Mouse (Mus musculus): ENCODE results near the gene Abhd14b. TPM values are rescaled to one million over a fixed set of nuclear protein-coding genes. Genes with fewer than 3 reads are reported as not detected.

Gene Abhd14b
- polyA plus RNA-seq, 1 experiment from 2014 or later: 15.3 TPM

DNA sequence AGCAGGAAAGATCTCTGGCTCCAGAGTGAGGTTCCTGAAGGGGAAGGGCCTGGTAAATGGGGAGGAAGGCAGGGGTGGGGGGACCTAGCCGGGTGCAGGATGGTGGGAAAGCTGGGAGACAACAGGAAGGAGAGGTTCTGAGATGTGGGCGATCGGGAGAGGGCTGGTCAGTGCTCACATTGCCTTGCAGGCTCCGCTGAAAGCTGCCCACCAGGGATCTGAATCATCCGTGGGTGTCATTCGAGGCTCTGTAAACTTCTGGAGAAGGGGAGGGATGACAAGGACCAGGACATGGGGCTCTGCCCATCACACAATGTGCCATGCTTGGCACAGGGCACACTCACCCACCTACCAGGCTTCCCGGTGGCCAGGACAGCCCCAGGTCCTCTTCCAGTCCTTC lies 13.9 kb upstream of the Abhd14b start:
- H3K27me3 ChIP-seq: no peaks in the 10 kb centered on the region
- no peak overlapping the region for H3K4me2 ChIP-seq
- peaks cover 25% of the 10 kb centered on the region for H3K4me1 ChIP-seq
- no peaks in the 10 kb centered on the region for H3K9me3 ChIP-seq
- H3K27ac ChIP-seq: no peak overlapping the region
- no peak for ATAC-seq (ENCODE audit: borderline replicate concordance, extremely low read depth, low FRiP score, low TSS enrichment)
- H3K4me3 ChIP-seq: no peak overlapping the region
- 54% methylated on average over 7 of the region's 7 CpGs for WGBS
- H3K36me3 ChIP-seq: peaks cover 28% of the 10 kb centered on the region
- no peak overlapping the region for H3K9ac ChIP-seq

DNA sequence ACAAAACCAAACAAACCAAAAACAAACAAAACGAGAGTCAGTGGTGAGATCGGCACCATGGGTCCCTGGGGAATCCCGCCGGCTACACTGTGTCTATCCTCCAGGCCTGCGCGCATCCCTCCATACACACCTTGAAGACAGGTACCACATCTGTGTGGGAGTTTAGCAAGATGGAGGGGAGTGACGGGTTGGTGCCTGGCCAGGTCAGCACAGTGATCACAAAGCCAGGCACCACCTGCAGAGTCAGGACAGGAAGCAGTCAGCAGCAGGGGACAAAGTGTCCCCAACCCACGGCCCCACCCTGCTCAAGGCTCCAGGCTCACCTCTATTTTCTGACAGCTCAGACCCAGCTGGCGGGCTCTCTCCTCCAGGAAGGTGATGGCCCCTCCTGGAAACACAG lies 10.7 kb upstream of the Abhd14b start:
- Histone ChIP-seq H3K4me2 (no peak overlapping the region), H3K36me3 (peaks cover 19% of the 10 kb centered on the region), H3K9ac (no peak overlapping the region), H3K27me3 (no peaks in the 10 kb centered on the region), H3K4me1 (peaks cover 23% of the 10 kb centered on the region), H3K4me3 (no peak overlapping the region), H3K27ac (no peak overlapping the region), H3K9me3 (no peaks in the 10 kb centered on the region)
- no peak for ATAC-seq (ENCODE audit: borderline replicate concordance, extremely low read depth, low FRiP score, low TSS enrichment)
- 77% methylated on average over 9 of the region's 9 CpGs for WGBS

DNA sequence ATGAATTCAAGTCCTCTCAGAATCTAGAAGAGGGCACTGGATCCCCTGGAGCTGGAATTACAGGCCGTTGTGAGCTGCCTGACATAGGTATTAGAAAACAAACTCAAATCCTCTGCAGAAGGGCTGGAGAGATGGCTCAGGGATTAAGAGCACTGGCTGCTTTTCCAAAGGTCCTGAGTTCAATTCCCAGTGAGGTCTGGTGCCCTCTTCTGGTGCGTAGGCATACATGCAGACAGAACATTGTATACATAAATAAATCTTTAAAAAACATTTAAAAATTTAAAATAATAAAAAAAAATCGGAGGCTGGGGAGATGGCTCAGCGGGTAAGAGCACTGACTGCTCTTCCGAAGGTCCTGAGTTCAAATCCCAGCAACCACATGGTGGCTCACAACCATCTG lies 4.6 kb upstream of the Abhd14b start:
- H3K27ac ChIP-seq: no peak overlapping the region
- H3K27me3 ChIP-seq: no peaks in the 10 kb centered on the region
- no peak overlapping the region for H3K4me2 ChIP-seq
- 81% methylated on average over 5 of the region's 5 CpGs for WGBS
- no peak for ATAC-seq (ENCODE audit: borderline replicate concordance, extremely low read depth, low FRiP score, low TSS enrichment)
- H3K4me3 ChIP-seq: no peak overlapping the region
- H3K36me3 ChIP-seq: no peaks in the 10 kb centered on the region
- H3K4me1 ChIP-seq: peaks cover 26% of the 10 kb centered on the region
- no peaks in the 10 kb centered on the region for H3K9me3 ChIP-seq
- no peak overlapping the region for H3K9ac ChIP-seq

DNA sequence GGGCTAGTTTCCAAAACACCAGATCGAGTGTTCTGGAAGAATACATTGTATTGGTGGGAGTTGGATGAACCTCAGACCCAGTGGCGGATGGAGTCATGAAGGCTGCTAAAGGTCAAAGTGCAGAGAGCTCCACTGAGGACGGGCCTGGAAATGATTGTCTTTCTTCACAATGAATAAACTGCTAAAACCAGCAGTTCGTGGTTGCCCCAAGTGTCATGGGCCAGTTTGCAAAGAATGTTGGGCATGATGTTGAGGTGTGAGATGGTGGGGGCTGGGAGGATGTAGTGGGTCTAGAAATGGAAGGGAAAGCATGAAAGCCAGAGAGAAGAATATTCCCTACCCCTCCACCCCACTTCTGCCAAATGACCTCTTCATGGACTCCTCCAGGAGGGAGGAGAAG lies 2.4 kb upstream of the Abhd14b start:
- Histone ChIP-seq H3K9me3 (no peaks in the 10 kb centered on the region), H3K4me3 (no peak overlapping the region), H3K4me1 (peaks cover 33% of the 10 kb centered on the region), H3K9ac (no peak overlapping the region), H3K4me2 (no peak overlapping the region), H3K27me3 (no peaks in the 10 kb centered on the region), H3K36me3 (no peaks in the 10 kb centered on the region), H3K27ac (no peak overlapping the region)
- WGBS: 69% methylated on average over 4 of the region's 4 CpGs
- no peak for ATAC-seq (ENCODE audit: borderline replicate concordance, extremely low read depth, low FRiP score, low TSS enrichment)

DNA sequence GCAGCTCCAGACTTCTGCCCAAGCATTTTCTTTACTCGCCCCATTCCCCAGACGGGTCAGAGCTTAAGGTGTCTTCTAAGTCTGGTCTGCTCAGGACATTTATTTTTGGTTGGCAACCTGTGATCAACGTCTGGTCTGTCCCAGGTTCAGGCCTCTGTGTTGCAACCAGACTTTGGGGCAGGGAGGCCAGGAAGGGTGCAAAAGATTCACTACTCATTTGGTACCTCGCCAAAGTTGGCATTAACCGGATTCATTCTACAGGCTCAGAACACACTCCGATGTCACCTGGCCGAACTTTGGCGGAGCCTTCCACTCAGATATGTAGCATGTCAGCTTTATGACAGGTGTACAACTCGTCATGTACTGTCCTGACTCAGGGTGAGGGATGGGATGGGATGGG lies 692 bp downstream of the Abhd14b start:
- peak overlapping the region; percentile 56; the same call in 1 of the 2 replicates for H3K9ac ChIP-seq
- peaks cover 58% of the 10 kb centered on the region for H3K4me1 ChIP-seq
- H3K36me3 ChIP-seq: no peaks in the 10 kb centered on the region
- H3K4me2 ChIP-seq: peak overlapping the region; percentile 79
- peak overlapping the region; percentile 58 for H3K27ac ChIP-seq
- H3K4me3 ChIP-seq: peak overlapping the region; percentile 51
- no peaks in the 10 kb centered on the region for H3K9me3 ChIP-seq
- H3K27me3 ChIP-seq: no peaks in the 10 kb centered on the region
- peak; percentile 15; the same call in 1 of the 2 replicates for ATAC-seq (ENCODE audit: borderline replicate concordance, extremely low read depth, low FRiP score, low TSS enrichment)
- 34% methylated on average over 9 of the region's 9 CpGs for WGBS

DNA sequence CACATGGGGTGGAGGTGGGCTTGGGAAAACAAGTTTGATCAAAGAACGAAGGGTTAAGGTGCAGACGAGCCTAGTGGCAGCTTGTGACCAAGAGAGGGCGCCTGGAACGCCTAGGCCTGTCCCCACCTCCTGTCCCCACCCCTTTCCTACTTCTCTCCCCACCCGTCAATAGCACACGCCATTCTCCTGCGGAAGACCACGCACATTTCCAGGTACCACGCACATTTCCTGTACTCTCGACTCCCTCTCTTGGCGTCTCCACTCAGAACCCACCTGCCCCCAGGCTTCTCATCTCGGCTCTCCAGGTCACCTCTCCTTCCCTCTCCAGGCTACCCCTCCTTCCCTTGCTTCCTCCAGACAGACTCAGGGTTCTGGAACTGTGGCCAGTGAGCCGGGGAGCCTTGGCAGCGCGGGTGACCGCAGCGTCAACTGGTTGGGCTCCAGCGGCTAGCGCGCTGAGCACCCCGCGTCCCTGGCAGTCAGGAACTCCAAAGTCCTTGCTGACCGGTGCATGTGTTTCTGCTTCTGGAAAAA lies 1.3 kb downstream of the Abhd14b start:
- Histone ChIP-seq H3K4me1 (peaks cover 63% of the 10 kb centered on the region), H3K9me3 (no peaks in the 10 kb centered on the region), H3K36me3 (no peaks in the 10 kb centered on the region), H3K27me3 (no peaks in the 10 kb centered on the region), H3K9ac (peak overlapping the region; percentile 56), H3K4me3 (peak overlapping the region; percentile 51), H3K27ac (peak overlapping the region; percentile 73), H3K4me2 (peak overlapping the region; percentile 79)
- ATAC-seq (ENCODE audit: borderline replicate concordance, extremely low read depth, low FRiP score, low TSS enrichment): peak; percentile 47
- WGBS: under 1% methylated on average over 23 of the region's 23 CpGs

- H3K4me3 ChIP-seq: no peak overlapping the region
- WGBS: 90% methylated on average over 8 of the region's 8 CpGs
- H3K27ac ChIP-seq: 0 out of 2 replicates have a peak overlapping the region, but pooled peaks have one; percentile 37
- H3K27me3 ChIP-seq: no peaks in the 10 kb centered on the region
- no peak overlapping the region for H3K4me2 ChIP-seq
- peaks cover 72% of the 10 kb centered on the region for H3K4me1 ChIP-seq
- H3K9me3 ChIP-seq: no peaks in the 10 kb centered on the region
- no peaks in the 10 kb centered on the region for H3K36me3 ChIP-seq
- 0 out of 2 replicates have a peak overlapping the region, but pooled peaks have one; percentile 2 for H3K9ac ChIP-seq
- ATAC-seq (ENCODE audit: borderline replicate concordance, extremely low read depth, low FRiP score, low TSS enrichment): no peak
Observed at GRCm38 (mm10) chr9:106449947-106450346, 2.7 kb downstream of the Abhd14b start.

GRCm38 (mm10) chr9:106450661-106451060 lies 3.4 kb downstream of the Abhd14b start:
- no peak for ATAC-seq (ENCODE audit: borderline replicate concordance, extremely low read depth, low FRiP score, low TSS enrichment)

GRCm38 (mm10) chr9:106451298-106451697 lies 4.0 kb downstream of the Abhd14b start:
- Histone ChIP-seq H3K4me3 (no peak overlapping the region), H3K27ac (no peak overlapping the region), H3K27me3 (no peaks in the 10 kb centered on the region), H3K9me3 (no peaks in the 10 kb centered on the region), H3K36me3 (no peaks in the 10 kb centered on the region), H3K4me2 (no peak overlapping the region), H3K4me1 (peaks cover 78% of the 10 kb centered on the region), H3K9ac (no peak overlapping the region)
- ATAC-seq (ENCODE audit: borderline replicate concordance, extremely low read depth, low FRiP score, low TSS enrichment): no peak
- 54% methylated on average over 11 of the region's 11 CpGs for WGBS

More at GRCm38 (mm10) chr9:106450661-106451060, 3.4 kb downstream of the Abhd14b start:
- no peak overlapping the region for H3K4me3 ChIP-seq
- no peaks in the 10 kb centered on the region for H3K36me3 ChIP-seq
- peaks cover 74% of the 10 kb centered on the region for H3K4me1 ChIP-seq
- H3K27me3 ChIP-seq: no peaks in the 10 kb centered on the region
- H3K9me3 ChIP-seq: no peaks in the 10 kb centered on the region
- H3K9ac ChIP-seq: 0 out of 2 replicates have a peak overlapping the region, but pooled peaks have one; percentile 2
- H3K27ac ChIP-seq: peak overlapping the region; percentile 37; the same call in 1 of the 2 replicates
- WGBS: 5% methylated on average over 9 of the region's 9 CpGs
- peak overlapping the region; percentile 27 for H3K4me2 ChIP-seq

GRCm38 (mm10) chr9:106451899-106452298 lies 4.6 kb downstream of the Abhd14b start:
- H3K4me3 ChIP-seq: no peak overlapping the region
- no peaks in the 10 kb centered on the region for H3K36me3 ChIP-seq
- H3K9me3 ChIP-seq: no peaks in the 10 kb centered on the region
- H3K4me2 ChIP-seq: no peak overlapping the region
- H3K27ac ChIP-seq: no peak overlapping the region
- peaks cover 79% of the 10 kb centered on the region for H3K4me1 ChIP-seq
- no peaks in the 10 kb centered on the region for H3K27me3 ChIP-seq
- no peak overlapping the region for H3K9ac ChIP-seq
- no peak for ATAC-seq (ENCODE audit: borderline replicate concordance, extremely low read depth, low FRiP score, low TSS enrichment)
- 46% methylated on average over 2 of the region's 2 CpGs for WGBS

DNA sequence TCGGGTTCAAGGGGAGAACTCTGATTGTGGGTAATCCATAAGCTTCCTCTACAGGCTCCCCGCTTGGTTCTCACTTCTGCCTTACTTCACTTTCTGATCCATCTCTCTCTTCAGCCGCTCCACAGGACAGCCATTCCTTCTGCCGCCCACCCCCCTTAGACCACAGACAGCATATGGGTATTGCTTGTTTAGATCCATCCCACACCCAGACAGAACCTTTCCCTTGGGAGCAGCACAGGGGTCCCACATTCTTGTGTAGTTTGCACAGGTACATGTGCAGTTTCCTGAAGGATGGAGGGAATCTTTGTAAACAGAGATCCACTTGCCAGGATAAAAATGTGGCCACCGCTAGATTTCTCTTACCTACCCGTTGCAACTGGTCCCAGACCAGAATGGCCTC lies 5.1 kb downstream of the Abhd14b start:
- Histone ChIP-seq H3K4me1 (peaks cover 81% of the 10 kb centered on the region), H3K9ac (no peak overlapping the region), H3K27ac (0 out of 2 replicates have a peak overlapping the region, but pooled peaks have one; percentile 88), H3K27me3 (no peaks in the 10 kb centered on the region), H3K9me3 (no peaks in the 10 kb centered on the region), H3K4me2 (peak overlapping the region; percentile 94), H3K36me3 (no peaks in the 10 kb centered on the region), H3K4me3 (peak overlapping the region; percentile 74; the same call in 1 of the 2 replicates)
- no peak for ATAC-seq (ENCODE audit: borderline replicate concordance, extremely low read depth, low FRiP score, low TSS enrichment)
- WGBS: 36% methylated on average over 6 of the region's 6 CpGs

DNA sequence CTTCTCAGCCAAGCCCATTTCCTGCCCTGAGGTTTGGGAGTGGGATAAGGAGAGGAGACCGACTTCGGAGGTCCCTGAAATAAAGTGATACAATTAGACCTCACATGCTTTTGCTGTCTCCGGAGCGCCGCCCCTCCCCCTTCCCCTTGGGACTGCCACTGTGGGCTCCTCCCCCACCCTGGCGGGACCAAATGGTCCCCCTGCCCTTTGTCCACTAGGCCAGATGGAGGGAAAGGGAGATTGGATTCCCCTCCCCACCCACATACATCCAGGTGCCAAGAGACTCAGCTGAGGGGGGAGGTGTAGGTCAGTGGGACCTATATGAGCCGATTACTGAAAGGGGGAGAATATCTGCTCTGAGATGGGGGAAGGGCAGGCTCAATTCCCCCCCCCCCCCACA lies 5.6 kb downstream of the Abhd14b start:
- H3K9me3 ChIP-seq: no peaks in the 10 kb centered on the region
- H3K27ac ChIP-seq: peak overlapping the region; percentile 88; the same call in 1 of the 2 replicates
- H3K4me1 ChIP-seq: peaks cover 83% of the 10 kb centered on the region
- no peaks in the 10 kb centered on the region for H3K27me3 ChIP-seq
- H3K36me3 ChIP-seq: no peaks in the 10 kb centered on the region
- peak overlapping the region; percentile 74 for H3K4me3 ChIP-seq
- H3K4me2 ChIP-seq: peak overlapping the region; percentile 94
- 1% methylated on average over 7 of the region's 7 CpGs for WGBS
- H3K9ac ChIP-seq: peak overlapping the region; percentile 67; the same call in 1 of the 2 replicates
- ATAC-seq (ENCODE audit: borderline replicate concordance, extremely low read depth, low FRiP score, low TSS enrichment): no peak
